Mouse (Mus musculus) heart, adult 2 months (tissue): Measurements from ENCODE around the gene Tmprss2. TPM values are rescaled to one million over a fixed set of nuclear protein-coding genes. Genes with fewer than 3 reads are reported as not detected.

Experiments
- DNase-seq, 2 experiments: peaks; one replicate each; pipeline ENCODE4 v3.0.0; 2021
- H3K27ac ChIP-seq: fragments of 200-600 bp; 2 replicates; pipeline ENCODE4 v1.8.1; 2022
- H3K27me3 ChIP-seq: fragments of 200-500 bp; 2 replicates; pipeline ENCODE4 v1.6.1; 2012; ENCODE audit warnings: mild to moderate bottlenecking, low read length, inconsistent platforms, mixed read lengths; ENCODE audit not compliant: control insufficient read depth, insufficient read depth
- H3K36me3 ChIP-seq: fragments of 200-500 bp; 2 replicates; pipeline ENCODE4 v1.6.1; 2012; ENCODE audit warnings: low read length, inconsistent platforms; ENCODE audit not compliant: control insufficient read depth, insufficient read depth
- H3K4me1 ChIP-seq: fragments of 200-500 bp; 2 replicates; pipeline ENCODE4 v1.6.1; 2011; ENCODE audit warnings: low read length; ENCODE audit not compliant: control insufficient read depth, insufficient read depth
- H3K4me3 ChIP-seq: fragments of 200-600 bp; 2 replicates; pipeline ENCODE4 v1.8.1; 2022
- H3K79me2 ChIP-seq: fragments of 200-500 bp; replicated peaks from 2 replicates; pipeline ENCODE4 v1.6.1; 2012; ENCODE audit warnings: mild to moderate bottlenecking, inconsistent platforms, low read length, moderate library complexity, mixed read lengths; ENCODE audit not compliant: control insufficient read depth, insufficient read depth
- H3K9ac ChIP-seq: fragments of 200-500 bp; 2 replicates; pipeline ENCODE4 v1.6.1; 2012; ENCODE audit warnings: low read depth, mild to moderate bottlenecking, control low read depth, inconsistent platforms, low read length, mixed read lengths
- CTCF ChIP-seq: fragments of 200-600 bp; IDR thresholded peaks from 2 replicates; pipeline ENCODE4 v1.8.1; 2022; ENCODE audit warnings: antibody characterized with exemption, mild to moderate bottlenecking, moderate library complexity
- EP300 ChIP-seq: fragments of 200-500 bp; IDR thresholded peaks from 2 replicates; pipeline ENCODE4 v1.6.1; 2011; ENCODE audit warnings: low read depth, low read length, control low read depth; ENCODE audit not compliant: insufficient read depth
- POLR2A ChIP-seq: fragments of 200-500 bp; IDR thresholded peaks from 2 replicates; pipeline ENCODE4 v1.6.1; 2011; ENCODE audit warnings: mild to moderate bottlenecking, low read depth, low read length, control low read depth; ENCODE audit not compliant: insufficient read depth
- WGBS: fragments of 180-500 bp; shearing (Covaris S2); methylation state at CpG from one replicate; pipeline ENCODE4 v1.1.7; 2018; 5-methylcytosine and 5-hydroxymethylcytosine counted together
- intact Hi-C: fragments of 180-260 bp; cut with DNase I; formaldehyde crosslinking; loops from one replicate; pipeline ENCODE4 v1.15.1; 2025
- long read RNA-seq: library from polyadenylated mRNA; stranded (forward); transcript quantifications from one replicate; pipeline ENCODE4 v2.0.0, GENCODE M21; 2021
- polyA plus RNA-seq: library from polyadenylated mRNA; depleted of rRNA; stranded (reverse); fragments of >200 nt; gene quantifications from 2 replicates; pipeline ENCODE4 v1.2.3, GENCODE M21; 2012; rRNA removed
- total RNA-seq, 2 experiments: library from RNA; stranded (reverse); gene quantifications; 2 replicates each; pipeline ENCODE4 v1.2.3; 2021

The Tmprss2 gene
- not detected for total RNA-seq
- 0.03 and 0.96 TPM in 2 replicates for polyA plus RNA-seq
- long read RNA-seq = 0 reads

- DNase-seq = peak in 1 of 2 experiments; percentile 8
These were observed at the start of gene Tmprss2 for GRCm38 (mm10) chr16:97610939-97611338. Tmprss2 (minus strand) TSS chr16:97611195.

DNA sequence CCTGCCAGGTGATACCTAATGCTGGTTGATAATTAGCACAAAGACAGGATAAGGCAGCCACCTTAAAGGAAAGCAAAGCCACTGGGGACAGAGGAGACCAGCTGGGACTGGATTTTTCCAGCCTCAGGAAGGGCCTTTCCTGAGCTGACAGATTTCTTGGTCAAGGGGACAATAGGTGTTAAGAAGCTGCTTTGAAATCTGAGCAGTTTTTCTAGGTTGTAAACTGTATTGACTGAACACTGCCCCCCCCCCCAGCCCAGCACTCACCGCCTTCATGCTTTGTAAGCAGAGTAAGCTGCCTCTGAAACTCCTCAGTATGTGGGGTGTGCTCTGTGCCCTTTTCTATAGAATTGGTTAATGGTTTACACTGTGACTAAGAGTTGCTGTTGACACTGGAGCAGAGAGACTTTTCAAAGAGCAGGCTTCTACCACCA is 48.2 kb upstream of the Tmprss2 start:
- no peaks in the 10 kb centered on the region for H3K36me3 ChIP-seq
- H3K27ac ChIP-seq = no peak overlapping the region
- intact Hi-C loops = no loop called here
- no peak for DNase-seq
- no peak for TF ChIP-seq POLR2A
- TF ChIP-seq EP300 = no peak
- no peak for TF ChIP-seq CTCF
- 47% methylated on average over 1 of the region's 1 CpGs for WGBS
- H3K9ac ChIP-seq = no peak overlapping the region
- no peaks in the 10 kb centered on the region for H3K4me1 ChIP-seq
- no peaks in the 10 kb centered on the region for H3K79me2 ChIP-seq
- H3K27me3 ChIP-seq = no peaks in the 10 kb centered on the region
- H3K4me3 ChIP-seq = no peak overlapping the region

More at GRCm38 (mm10) chr16:97610939-97611338, at the start of gene Tmprss2:
- H3K4me1 ChIP-seq = no peaks in the 10 kb centered on the region
- peaks cover 6% of the 10 kb centered on the region; the same call in 1 of the 2 replicates for H3K27me3 ChIP-seq
- no peak within 1 kb of the TSS for H3K9ac ChIP-seq
- H3K79me2 ChIP-seq = no peaks in the 10 kb centered on the region
- no peak within 1 kb of the TSS for H3K27ac ChIP-seq
- H3K4me3 ChIP-seq = no peak within 1 kb of the TSS
- TF ChIP-seq CTCF (no peak), EP300 (no peak)
- H3K36me3 ChIP-seq = no peaks in the 10 kb centered on the region
- intact Hi-C loops = no loop called here
- WGBS = under 1% methylated on average over 30 of the region's 30 CpGs

GRCm38 (mm10) chr16:97658481-97658880 is 47.5 kb upstream of the Tmprss2 start:
- Histone ChIP-seq H3K4me1 (no peaks in the 10 kb centered on the region), H3K79me2 (no peaks in the 10 kb centered on the region), H3K36me3 (no peaks in the 10 kb centered on the region), H3K27me3 (no peaks in the 10 kb centered on the region), H3K4me3 (no peak overlapping the region), H3K27ac (no peak overlapping the region), H3K9ac (no peak overlapping the region)
- intact Hi-C loops = no loop called here
- WGBS = 73% methylated on average over 6 of the region's 6 CpGs
- TF ChIP-seq POLR2A (no peak), CTCF (no peak), EP300 (no peak)
- no peak for DNase-seq

DNA sequence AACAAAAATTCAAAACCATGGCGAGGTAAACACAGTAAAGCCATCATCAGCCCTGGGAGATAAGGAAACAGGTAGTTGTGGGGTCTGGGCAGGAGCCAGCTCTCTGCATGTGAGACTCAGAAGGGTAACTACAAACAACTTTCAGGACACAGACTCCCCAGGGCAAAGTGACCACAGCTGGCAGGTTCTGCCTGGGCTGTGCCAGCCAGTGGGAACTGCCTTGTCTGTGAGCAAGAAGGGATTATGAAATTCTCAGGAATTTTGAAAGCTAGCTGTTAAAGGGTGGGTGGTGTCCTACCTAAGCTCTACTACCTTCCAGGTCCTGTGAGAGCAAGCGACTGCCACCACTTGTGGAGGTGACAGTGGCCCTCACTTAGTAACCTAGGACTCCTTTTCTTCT is 44.8 kb upstream of the Tmprss2 start:
- H3K27me3 ChIP-seq = no peaks in the 10 kb centered on the region
- 73% methylated on average over 2 of the region's 2 CpGs for WGBS
- no peak for TF ChIP-seq POLR2A
- no peak for TF ChIP-seq EP300
- no peak for TF ChIP-seq CTCF
- H3K9ac ChIP-seq = no peak overlapping the region
- no peaks in the 10 kb centered on the region for H3K36me3 ChIP-seq
- no peak overlapping the region for H3K27ac ChIP-seq
- intact Hi-C loops = no loop called here
- H3K4me3 ChIP-seq = no peak overlapping the region
- no peaks in the 10 kb centered on the region for H3K79me2 ChIP-seq
- DNase-seq = no peak
- H3K4me1 ChIP-seq = no peaks in the 10 kb centered on the region

GRCm38 (mm10) chr16:97649522-97650188 is 38.7 kb upstream of the Tmprss2 start:
- no peak for DNase-seq
- no peaks in the 10 kb centered on the region for H3K27me3 ChIP-seq
- TF ChIP-seq POLR2A = no peak
- no peak for TF ChIP-seq EP300
- no peak for TF ChIP-seq CTCF
- no peaks in the 10 kb centered on the region for H3K36me3 ChIP-seq
- intact Hi-C loops = no loop called here
- H3K79me2 ChIP-seq = no peaks in the 10 kb centered on the region
- no peak overlapping the region for H3K27ac ChIP-seq
- no peak overlapping the region for H3K4me3 ChIP-seq
- 69% methylated on average over 9 of the region's 9 CpGs for WGBS
- H3K4me1 ChIP-seq = no peaks in the 10 kb centered on the region
- H3K9ac ChIP-seq = no peak overlapping the region

- Histone ChIP-seq H3K4me3 (no peak overlapping the region), H3K4me1 (no peaks in the 10 kb centered on the region), H3K27ac (no peak overlapping the region), H3K79me2 (no peaks in the 10 kb centered on the region), H3K27me3 (no peaks in the 10 kb centered on the region), H3K9ac (no peak overlapping the region), H3K36me3 (no peaks in the 10 kb centered on the region)
- TF ChIP-seq POLR2A = no peak
- intact Hi-C loops = no loop called here
- DNase-seq = no peak
These were observed 33.7 kb upstream of the Tmprss2 start for GRCm38 (mm10) chr16:97644681-97645080.

- no peak overlapping the region for H3K4me3 ChIP-seq
- 67% methylated on average over 3 of the region's 3 CpGs for WGBS
- no peaks in the 10 kb centered on the region for H3K27me3 ChIP-seq
- H3K4me1 ChIP-seq = no peaks in the 10 kb centered on the region
- H3K27ac ChIP-seq = no peak overlapping the region
- no peaks in the 10 kb centered on the region for H3K36me3 ChIP-seq
- DNase-seq = no peak
- H3K9ac ChIP-seq = no peak overlapping the region
- TF ChIP-seq EP300 = no peak
- H3K79me2 ChIP-seq = no peaks in the 10 kb centered on the region
- intact Hi-C loops = no loop called here
These were observed 28.6 kb upstream of the Tmprss2 start for GRCm38 (mm10) chr16:97639630-97640029.
